Mouse (Mus musculus): ENCODE data around the gene Cela3b.

DNA sequence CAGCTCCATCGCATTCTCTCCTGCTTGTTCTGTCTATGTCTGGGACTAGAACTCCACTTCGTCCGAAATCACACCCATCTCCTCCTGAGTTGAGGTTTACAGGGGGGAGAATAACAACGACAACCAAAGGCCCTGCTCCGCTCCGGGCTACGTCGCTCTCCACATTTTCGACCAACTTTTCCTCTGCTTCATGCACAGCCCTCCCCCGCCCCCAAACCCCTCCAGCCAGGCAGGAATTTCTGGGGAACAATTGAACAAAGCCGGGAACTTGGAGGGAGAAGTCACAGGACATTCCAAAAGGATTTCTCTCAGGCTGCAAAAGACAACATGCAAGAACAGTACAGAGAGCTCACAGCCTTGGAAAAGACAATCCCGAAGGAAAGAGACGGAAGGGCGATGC, 30.3 kb upstream of the Cela3b start:
- TF ChIP-seq E2F4 (IDR thresholded peaks at IDR 0.05; ENCODE audit: insufficient replicate concordance, low read depth, low read length) (no peak), HCFC1 (IDR thresholded peaks at IDR 0.05; ENCODE audit: low read depth, low read length) (no peak)
